Mouse (Mus musculus): Measurements from ENCODE around the gene Tsfm. TPM values are rescaled to one million over a fixed set of nuclear protein-coding genes. Genes with fewer than 3 reads are reported as not detected.
A peak's percentile ranks its signal among the peaks of the same experiment; 100 is the strongest.

Gene Tsfm
- polyA plus RNA-seq, 2 experiments, result 26.7 to 40.7 TPM

DNA sequence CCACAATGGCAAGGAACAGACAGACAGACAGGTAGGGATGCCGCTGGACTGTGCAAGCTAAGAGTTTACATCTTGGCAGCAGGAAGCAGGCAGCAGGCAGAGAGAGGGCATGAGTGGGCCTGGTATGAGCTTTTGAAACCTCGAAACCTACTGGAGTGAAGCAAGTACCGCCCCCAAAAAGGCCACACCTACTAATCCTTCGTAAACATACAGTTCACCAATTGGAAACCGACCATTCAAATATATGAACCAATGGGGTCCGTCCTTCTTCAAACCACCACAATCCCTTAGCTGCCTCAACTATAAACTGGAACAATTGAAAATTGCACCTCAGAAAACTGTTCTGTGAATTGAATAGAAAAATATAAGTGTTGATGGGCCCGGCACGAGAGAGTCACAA, 66.8 kb downstream of the Tsfm start:
- H3K4me2 ChIP-seq (ENCODE audit: low read depth), result no peak overlapping the region
- no peaks in the 10 kb centered on the region for H3K27me3 ChIP-seq (ENCODE audit: control insufficient read depth, insufficient read depth, low read length)
- TF ChIP-seq EP300 (IDR thresholded peaks at IDR 0.05; ENCODE audit: low read depth), result no peak
- TF ChIP-seq CTCF (IDR thresholded peaks at IDR 0.05; ENCODE audit: low read depth), result no peak
- H3K27ac ChIP-seq, result no peak overlapping the region
- no peak overlapping the region for H3K9ac ChIP-seq (replicated peaks)
- H3K36me3 ChIP-seq (replicated peaks; ENCODE audit: control insufficient read depth, insufficient read depth, low read depth), result no peaks in the 10 kb centered on the region
- peaks cover 0 to 2% of the 10 kb centered on the region in 2 experiments; a peak in 1 of 4 replicates for H3K4me1 ChIP-seq (replicated peaks; ENCODE audit: control insufficient read depth in 2 of 2, insufficient read depth in 2 of 2, low read length in 1 of 2)
- ATAC-seq (ENCODE audit: insufficient read depth), result no peak
- H3K9me3 ChIP-seq (ENCODE audit: control insufficient read depth, low read length), result no peaks in the 10 kb centered on the region
- H3K4me3 ChIP-seq (ENCODE audit: insufficient read depth in 1 of 2, low read depth in 2 of 2, low read length in 2 of 2), result no peak overlapping the region
- no peak for DNase-seq (ENCODE audit: low read depth in 3 of 3, low spot score in 3 of 3)
- WGBS (ENCODE audit: insufficient replicate concordance), result 69% methylated on average over 8 of the region's 8 CpGs

DNA sequence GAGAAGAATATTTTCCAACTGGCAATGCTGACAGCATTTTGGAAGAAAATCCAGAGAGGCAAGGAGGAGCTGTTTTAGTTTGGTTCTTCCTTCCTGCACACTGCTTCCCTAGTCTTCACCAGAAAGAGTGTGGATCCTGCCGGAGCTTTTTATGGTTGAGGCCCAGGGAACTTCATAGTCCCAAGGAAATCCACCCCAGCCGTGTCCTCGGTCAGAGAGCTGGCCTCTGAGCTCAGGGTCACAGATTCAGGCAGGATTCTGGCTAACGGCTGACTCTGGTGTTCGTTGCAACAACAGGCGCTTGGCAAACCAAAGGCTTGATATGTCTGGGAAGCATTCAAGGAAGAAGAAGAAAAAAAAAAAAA, 67.7 kb downstream of the Tsfm start:
- Histone ChIP-seq H3K27me3 (ENCODE audit: control insufficient read depth, insufficient read depth, low read length) (no peaks in the 10 kb centered on the region), H3K9me3 (ENCODE audit: control insufficient read depth, low read length) (no peaks in the 10 kb centered on the region), H3K4me2 (ENCODE audit: low read depth) (no peak overlapping the region), H3K27ac (no peak overlapping the region), H3K4me1 (replicated peaks; ENCODE audit: control insufficient read depth in 2 of 2, insufficient read depth in 2 of 2, low read length in 1 of 2) (peaks cover 0 to 2% of the 10 kb centered on the region in 2 experiments; a peak in 1 of 4 replicates), H3K4me3 (ENCODE audit: insufficient read depth in 1 of 2, low read depth in 2 of 2, low read length in 2 of 2) (no peak overlapping the region), H3K36me3 (replicated peaks; ENCODE audit: control insufficient read depth, insufficient read depth, low read depth) (no peaks in the 10 kb centered on the region), H3K9ac (replicated peaks) (no peak overlapping the region)
- 61% methylated on average over 6 of the region's 6 CpGs for WGBS (ENCODE audit: insufficient replicate concordance)
- TF ChIP-seq CTCF (IDR thresholded peaks at IDR 0.05; ENCODE audit: low read depth) (no peak), EP300 (IDR thresholded peaks at IDR 0.05; ENCODE audit: low read depth) (no peak)
- no peak for DNase-seq (ENCODE audit: low read depth in 3 of 3, low spot score in 3 of 3)
- no peak for ATAC-seq (ENCODE audit: insufficient read depth)

DNA sequence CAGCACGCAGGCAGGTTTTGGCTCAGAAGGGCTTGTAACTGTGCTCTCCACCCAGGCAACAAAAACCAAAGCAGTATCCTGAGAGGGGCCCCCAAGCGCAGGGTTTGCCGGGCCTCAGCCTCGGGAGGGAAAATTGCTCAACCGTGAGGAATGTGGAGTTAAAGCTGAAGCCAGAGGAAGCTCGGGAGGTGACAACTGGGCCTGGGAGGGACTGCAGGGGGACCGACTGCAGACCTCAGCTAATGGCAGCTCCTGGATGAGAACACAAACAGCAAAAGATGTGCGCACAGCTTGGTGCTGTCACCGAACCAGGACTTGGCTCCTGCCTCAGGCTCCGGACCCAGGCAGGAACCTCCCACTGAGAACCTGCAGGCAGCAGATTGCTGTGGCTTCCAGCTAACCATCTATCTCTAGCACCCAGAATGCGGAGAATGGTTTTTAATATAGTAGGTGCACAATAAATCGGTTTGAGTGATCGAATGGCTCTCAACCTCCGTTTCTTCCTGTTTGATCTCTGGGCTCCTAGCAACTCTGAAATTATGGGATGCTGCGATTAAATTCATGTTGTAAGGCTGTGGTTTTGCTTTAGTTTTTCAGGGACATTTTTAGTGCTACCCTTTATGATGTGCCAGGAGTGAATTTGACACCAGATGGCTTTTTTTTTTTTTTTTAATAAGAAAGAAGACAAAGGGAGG, 68.2 kb downstream of the Tsfm start:
- Histone ChIP-seq H3K9ac (replicated peaks) (no peak overlapping the region), H3K27me3 (ENCODE audit: control insufficient read depth, insufficient read depth, low read length) (no peaks in the 10 kb centered on the region), H3K27ac (no peak overlapping the region), H3K36me3 (replicated peaks; ENCODE audit: control insufficient read depth, insufficient read depth, low read depth) (no peaks in the 10 kb centered on the region), H3K4me1 (replicated peaks; ENCODE audit: control insufficient read depth in 2 of 2, insufficient read depth in 2 of 2, low read length in 1 of 2) (peaks cover 0 to 5% of the 10 kb centered on the region in 2 experiments; a peak in 1 of 4 replicates), H3K4me2 (ENCODE audit: low read depth) (no peak overlapping the region), H3K4me3 (ENCODE audit: insufficient read depth in 1 of 2, low read depth in 2 of 2, low read length in 2 of 2) (no peak overlapping the region), H3K9me3 (ENCODE audit: control insufficient read depth, low read length) (no peaks in the 10 kb centered on the region)
- no peak for TF ChIP-seq CTCF (IDR thresholded peaks at IDR 0.05; ENCODE audit: low read depth)
- no peak for TF ChIP-seq EP300 (IDR thresholded peaks at IDR 0.05; ENCODE audit: low read depth)
- no peak for ATAC-seq (ENCODE audit: insufficient read depth)
- DNase-seq (ENCODE audit: low read depth in 3 of 3, low spot score in 3 of 3), result no peak
- 23% methylated on average over 15 of the region's 15 CpGs for WGBS (ENCODE audit: insufficient replicate concordance)

DNA sequence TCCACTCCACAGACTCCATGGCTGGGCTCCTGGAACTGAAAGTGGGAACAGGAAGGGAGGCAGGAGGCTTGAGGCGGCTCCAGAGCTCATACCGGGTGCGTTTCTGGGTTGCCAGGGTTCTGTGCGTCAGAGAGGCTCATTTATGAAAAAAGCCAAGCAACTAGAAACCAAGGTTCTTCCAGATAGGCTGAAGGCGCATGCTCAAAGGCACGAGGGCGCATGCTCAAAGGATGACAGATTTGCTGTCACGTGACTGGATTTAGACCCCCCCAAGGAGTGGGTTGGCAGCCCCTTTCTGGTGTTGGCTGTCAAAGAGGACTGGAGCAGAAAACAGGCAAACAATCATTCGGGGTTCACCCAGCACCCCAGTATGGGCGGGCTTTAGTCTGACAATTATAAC, 68.9 kb downstream of the Tsfm start:
- H3K4me2 ChIP-seq (ENCODE audit: low read depth), result no peak overlapping the region
- H3K4me3 ChIP-seq (ENCODE audit: insufficient read depth in 1 of 2, low read depth in 2 of 2, low read length in 2 of 2), result no peak overlapping the region
- H3K9me3 ChIP-seq (ENCODE audit: control insufficient read depth, low read length), result no peaks in the 10 kb centered on the region
- ATAC-seq (ENCODE audit: insufficient read depth), result no peak
- no peaks in the 10 kb centered on the region for H3K27me3 ChIP-seq (ENCODE audit: control insufficient read depth, insufficient read depth, low read length)
- H3K36me3 ChIP-seq (replicated peaks; ENCODE audit: control insufficient read depth, insufficient read depth, low read depth), result no peaks in the 10 kb centered on the region
- H3K4me1 ChIP-seq (replicated peaks; ENCODE audit: control insufficient read depth in 2 of 2, insufficient read depth in 2 of 2, low read length in 1 of 2), result peaks cover 0 to 5% of the 10 kb centered on the region in 2 experiments; a peak in 1 of 4 replicates
- TF ChIP-seq EP300 (IDR thresholded peaks at IDR 0.05; ENCODE audit: low read depth), result no peak
- no peak for TF ChIP-seq CTCF (IDR thresholded peaks at IDR 0.05; ENCODE audit: low read depth)
- no peak for DNase-seq (ENCODE audit: low read depth in 3 of 3, low spot score in 3 of 3)
- WGBS (ENCODE audit: insufficient replicate concordance), result 56% methylated on average over 10 of the region's 10 CpGs
- H3K9ac ChIP-seq (replicated peaks), result no peak overlapping the region
- no peak overlapping the region for H3K27ac ChIP-seq

MicroRNAs encoded within 50 kb of the gene (microRNA counts, 519-probe panel; counts per million panel counts)
- microRNA mmu-miR-26a (4,110 counts per million, percentile 15 among the panel's probes with 10 or more counts), microRNA mmu-miR-546 (69.9 counts per million)

Small RNA genes within 50 kb of the gene (microRNA-seq; reads per million reads assigned to microRNA genes)
- 63.8 reads per million, percentile 42 among the genes with 10 or more reads in this experiment for gene Mir26a-2
- not detected for gene Mir546

Other genes with a start within 250 kb of the Tsfm start
- gene Atp23, start 129.5 kb downstream of the Tsfm start, polyA plus RNA-seq (2012; rRNA removed), result 3.7 and 4.1 TPM in 2 replicates
- 7.6 and 7.9 TPM in 2 replicates for gene Atp23, start 129.5 kb downstream of the Tsfm start, polyA plus RNA-seq (2014; fragmentation: Nextera tagmentation; extraction: Ambion mirVana)
- gene Ctdsp2, start 52.1 kb downstream of the Tsfm start, polyA plus RNA-seq (2012; rRNA removed), result 18.8 and 19.4 TPM in 2 replicates
- gene Ctdsp2, start 52.1 kb downstream of the Tsfm start, polyA plus RNA-seq (2014; fragmentation: Nextera tagmentation; extraction: Ambion mirVana), result 13.3 and 15.8 TPM in 2 replicates
- gene Avil, start 30.1 kb downstream of the Tsfm start, polyA plus RNA-seq (2012; rRNA removed), result 0.02 and 0.12 TPM in 2 replicates
- 0.03 TPM in 1 of 2 replicates, not detected in the other for gene Avil, start 30.1 kb downstream of the Tsfm start, polyA plus RNA-seq (2014; fragmentation: Nextera tagmentation; extraction: Ambion mirVana)
- gene Mettl1, start 10.6 kb upstream of the Tsfm start, polyA plus RNA-seq (2012; rRNA removed), result 10.6 and 12.5 TPM in 2 replicates
- gene Mettl1, start 10.6 kb upstream of the Tsfm start, polyA plus RNA-seq (2014; fragmentation: Nextera tagmentation; extraction: Ambion mirVana), result 18.1 and 19.3 TPM in 2 replicates
- 0.08 and 0.09 TPM in 2 replicates for gene Eef1akmt3, start 10.7 kb upstream of the Tsfm start, polyA plus RNA-seq (2012; rRNA removed)
- gene Eef1akmt3, start 10.7 kb upstream of the Tsfm start, polyA plus RNA-seq (2014; fragmentation: Nextera tagmentation; extraction: Ambion mirVana), result 0.04 TPM in 1 of 2 replicates, not detected in the other
- 0.07 and 0.08 TPM in 2 replicates for gene Cyp27b1, start 17.4 kb upstream of the Tsfm start, polyA plus RNA-seq (2012; rRNA removed)
- not detected in 2 replicates for gene Cyp27b1, start 17.4 kb upstream of the Tsfm start, polyA plus RNA-seq (2014; fragmentation: Nextera tagmentation; extraction: Ambion mirVana)
- gene March9, start 29.3 kb upstream of the Tsfm start, polyA plus RNA-seq (2012; rRNA removed), result 0.07 and 0.12 TPM in 2 replicates
- gene March9, start 29.3 kb upstream of the Tsfm start, polyA plus RNA-seq (2014; fragmentation: Nextera tagmentation; extraction: Ambion mirVana), result not detected in 2 replicates
- 175 and 221 TPM in 2 replicates for gene Cdk4, start 32.7 kb upstream of the Tsfm start, polyA plus RNA-seq (2012; rRNA removed)
- gene Cdk4, start 32.7 kb upstream of the Tsfm start, polyA plus RNA-seq (2014; fragmentation: Nextera tagmentation; extraction: Ambion mirVana), result 519 and 576 TPM in 2 replicates
- gene Tspan31, start 39.4 kb upstream of the Tsfm start, polyA plus RNA-seq (2012; rRNA removed), result 35.8 and 41.8 TPM in 2 replicates
- gene Tspan31, start 39.4 kb upstream of the Tsfm start, polyA plus RNA-seq (2014; fragmentation: Nextera tagmentation; extraction: Ambion mirVana), result 18.9 and 23.8 TPM in 2 replicates
- gene Agap2, start 44.4 kb upstream of the Tsfm start, polyA plus RNA-seq (2012; rRNA removed), result 3.0 and 3.7 TPM in 2 replicates
- 0.57 and 0.59 TPM in 2 replicates for gene Agap2, start 44.4 kb upstream of the Tsfm start, polyA plus RNA-seq (2014; fragmentation: Nextera tagmentation; extraction: Ambion mirVana)
- 20.9 and 25.0 TPM in 2 replicates for gene Os9, start 90.3 kb upstream of the Tsfm start, polyA plus RNA-seq (2012; rRNA removed)
- gene Os9, start 90.3 kb upstream of the Tsfm start, polyA plus RNA-seq (2014; fragmentation: Nextera tagmentation; extraction: Ambion mirVana), result 22.9 and 29.9 TPM in 2 replicates
- gene B4galnt1, start 134.4 kb upstream of the Tsfm start, polyA plus RNA-seq (2012; rRNA removed), result 9.9 and 10.4 TPM in 2 replicates
- 14.6 and 17.1 TPM in 2 replicates for gene B4galnt1, start 134.4 kb upstream of the Tsfm start, polyA plus RNA-seq (2014; fragmentation: Nextera tagmentation; extraction: Ambion mirVana)
- 1.5 and 1.7 TPM in 2 replicates for gene Slc26a10, start 149.8 kb upstream of the Tsfm start, polyA plus RNA-seq (2012; rRNA removed)
- 0.75 and 1.3 TPM in 2 replicates for gene Slc26a10, start 149.8 kb upstream of the Tsfm start, polyA plus RNA-seq (2014; fragmentation: Nextera tagmentation; extraction: Ambion mirVana)
- gene Arhgef25, start 159.2 kb upstream of the Tsfm start, polyA plus RNA-seq (2012; rRNA removed), result 6.9 and 7.7 TPM in 2 replicates
- 3.4 and 4.8 TPM in 2 replicates for gene Arhgef25, start 159.2 kb upstream of the Tsfm start, polyA plus RNA-seq (2014; fragmentation: Nextera tagmentation; extraction: Ambion mirVana)
- 35.9 and 38.6 TPM in 2 replicates for gene Dtx3, start 164.9 kb upstream of the Tsfm start, polyA plus RNA-seq (2012; rRNA removed)
- 11.2 and 15.0 TPM in 2 replicates for gene Dtx3, start 164.9 kb upstream of the Tsfm start, polyA plus RNA-seq (2014; fragmentation: Nextera tagmentation; extraction: Ambion mirVana)
- gene Pip4k2c, start 180.7 kb upstream of the Tsfm start, polyA plus RNA-seq (2012; rRNA removed), result 28.2 and 31.2 TPM in 2 replicates
- 25.7 and 31.1 TPM in 2 replicates for gene Pip4k2c, start 180.7 kb upstream of the Tsfm start, polyA plus RNA-seq (2014; fragmentation: Nextera tagmentation; extraction: Ambion mirVana)
- gene Kif5a, start 232.5 kb upstream of the Tsfm start, polyA plus RNA-seq (2012; rRNA removed), result 0.11 and 0.19 TPM in 2 replicates
- 0.01 and 0.03 TPM in 2 replicates for gene Kif5a, start 232.5 kb upstream of the Tsfm start, polyA plus RNA-seq (2014; fragmentation: Nextera tagmentation; extraction: Ambion mirVana)
- 53.8 and 58.7 TPM in 2 replicates for gene Dctn2, start 235.5 kb upstream of the Tsfm start, polyA plus RNA-seq (2012; rRNA removed)
- gene Dctn2, start 235.5 kb upstream of the Tsfm start, polyA plus RNA-seq (2014; fragmentation: Nextera tagmentation; extraction: Ambion mirVana), result 59.2 and 64.7 TPM in 2 replicates